Mouse (Mus musculus) lung, embryonic 16.5 days (tissue): ENCODE measurements around the gene Dicer1. TPM values are rescaled to one million over a fixed set of nuclear protein-coding genes. Genes with fewer than 3 reads are reported as not detected.
"Not testable (repeated sequence)": the region's sequence is repeated elsewhere in the genome, so short reads cannot be mapped to it uniquely, and the experiment has no call there.

Experiments used
- ATAC-seq: fragments of 200-750 bp; cut with Nextera tagmentation; 2 replicates; pipeline ENCODE4 v1.8.0; 2017; ENCODE audit warnings: low read depth, mild to moderate bottlenecking, moderate library complexity
- H3K27ac ChIP-seq: fragments of 300-500 bp; sonication (generic); 2 replicates; pipeline ENCODE4 v1.5.1; 2014; ENCODE audit warnings: mild to moderate bottlenecking, control low read depth, low read length
- H3K27me3 ChIP-seq: fragments of 300-500 bp; sonication (generic); 2 replicates; pipeline ENCODE4 v1.6.1; 2014; ENCODE audit warnings: low read depth, low read length, mixed read lengths; ENCODE audit not compliant: control insufficient read depth, insufficient read depth
- H3K36me3 ChIP-seq: fragments of 300-500 bp; sonication (generic); 2 replicates; pipeline ENCODE4 v1.6.1; 2014; ENCODE audit warnings: low read length; ENCODE audit not compliant: control insufficient read depth, insufficient read depth
- H3K4me1 ChIP-seq: fragments of 300-500 bp; sonication (generic); replicated peaks from 2 replicates; pipeline ENCODE4 v1.6.1; 2014; ENCODE audit warnings: low read length, mixed read lengths; ENCODE audit not compliant: control insufficient read depth, insufficient read depth
- H3K4me2 ChIP-seq: fragments of 300-500 bp; sonication (generic); 2 replicates; pipeline ENCODE4 v1.6.1; 2014; ENCODE audit warnings: low read depth, low read length, control low read depth
- H3K4me3 ChIP-seq: fragments of 300-500 bp; sonication (generic); 2 replicates; pipeline ENCODE4 v1.5.1; 2014; ENCODE audit warnings: mild to moderate bottlenecking, low read length, control low read depth
- H3K9ac ChIP-seq: fragments of 300-500 bp; sonication (generic); 2 replicates; pipeline ENCODE4 v1.6.1; 2014; ENCODE audit warnings: low read length, control low read depth
- H3K9me3 ChIP-seq: fragments of 300-500 bp; sonication (generic); 2 replicates; pipeline ENCODE4 v1.6.1; 2016; ENCODE audit warnings: low read length; ENCODE audit not compliant: control insufficient read depth
- WGBS: fragments of 180-500 bp; shearing (Covaris S2); extraction: QIAGEN DNeasy Blood & Tissue Kit; methylation state at CpG from one replicate; pipeline ENCODE4 v1.1.7; 2014; 5-methylcytosine and 5-hydroxymethylcytosine counted together
- polyA plus RNA-seq: library from polyadenylated mRNA; unstranded; fragments of >200 nt; fragmentation: Nextera tagmentation; extraction: Ambion mirVana; gene quantifications from 2 replicates; pipeline ENCODE4 v1.2.1, GENCODE M21; 2015

Dicer1 gene
- polyA plus RNA-seq, 1 experiment from 2014 or later: 15.3 TPM

DNA sequence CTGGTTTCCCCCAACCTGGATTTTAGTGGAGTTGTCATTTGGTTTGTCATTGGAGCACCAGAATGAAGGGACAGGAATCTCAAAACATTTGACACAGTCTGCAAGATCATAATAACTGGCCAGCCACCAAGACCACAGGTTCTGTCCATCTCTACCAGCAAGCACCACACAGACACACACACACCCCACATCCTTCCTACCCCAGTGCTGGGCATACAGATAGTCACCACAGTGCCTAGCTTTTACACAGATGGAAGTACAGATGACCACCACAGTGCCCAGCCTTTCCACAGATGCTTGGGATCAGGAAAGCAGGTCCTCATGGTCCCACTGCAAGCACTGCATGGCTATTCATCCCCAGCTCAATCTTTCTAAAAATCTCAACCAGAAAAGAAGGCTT is 18.6 kb downstream of the Dicer1 start:
- Histone ChIP-seq H3K9ac (no peak overlapping the region), H3K36me3 (peaks cover 34% of the 10 kb centered on the region), H3K4me1 (0 out of 2 replicates have a peak, but pooled peaks cover 2% of the 10 kb centered on the region), H3K27me3 (no peaks in the 10 kb centered on the region), H3K27ac (no peak overlapping the region), H3K9me3 (no peaks in the 10 kb centered on the region), H3K4me2 (no peak overlapping the region), H3K4me3 (no peak overlapping the region)
- no peak for ATAC-seq

DNA sequence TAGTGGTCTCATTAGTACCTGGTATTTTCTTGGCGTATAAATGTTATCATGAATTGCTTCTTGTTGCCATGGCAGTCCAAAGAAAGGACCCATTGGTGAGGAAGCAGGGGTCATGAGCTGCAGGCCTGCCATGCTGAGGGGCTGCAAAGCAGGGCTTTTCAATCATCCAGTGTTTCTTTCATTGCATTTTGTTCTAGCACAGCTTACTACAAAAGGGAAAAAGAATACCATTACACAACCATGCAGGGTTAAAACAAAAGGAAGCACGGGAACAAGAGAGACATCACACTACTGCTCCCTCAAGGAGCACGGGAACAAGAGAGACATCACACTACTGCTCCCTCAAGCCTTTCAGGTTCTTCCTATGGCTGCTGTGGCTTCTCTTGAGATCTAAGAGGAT is 20.0 kb downstream of the Dicer1 start:
- 75% methylated on average over 3 of the region's 3 CpGs for WGBS
- peaks cover 38% of the 10 kb centered on the region for H3K36me3 ChIP-seq

DNA sequence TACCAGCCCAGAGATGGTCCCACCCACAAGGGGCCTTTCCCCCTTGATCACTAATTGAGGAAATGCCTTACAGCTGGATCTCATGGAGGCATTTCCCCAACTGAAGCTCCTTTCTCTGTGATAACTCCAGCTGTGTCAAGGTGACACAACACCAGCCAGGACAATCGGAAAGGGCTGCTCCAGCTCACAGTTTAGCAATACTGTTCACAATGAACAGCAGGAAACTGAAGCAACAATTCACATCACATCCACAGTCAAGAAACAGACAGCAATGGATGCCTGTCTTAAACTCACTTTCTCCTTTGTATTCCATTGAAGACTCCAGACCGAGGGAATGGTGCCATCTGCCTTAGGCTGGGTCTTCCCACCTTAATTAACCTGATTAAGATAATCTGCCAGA is 25.3 kb downstream of the Dicer1 start:
- not testable (repeated sequence) for H3K4me3 ChIP-seq, H3K4me1 ChIP-seq, H3K9me3 ChIP-seq, H3K27ac ChIP-seq, ATAC-seq, H3K9ac ChIP-seq, H3K27me3 ChIP-seq, H3K4me2 ChIP-seq
- peaks cover 43% of the 10 kb centered on the region for H3K36me3 ChIP-seq
- WGBS: 82% methylated on average over 2 of the region's 2 CpGs

More for the DNA sequence above, 20.0 kb downstream of the Dicer1 start:
- Histone ChIP-seq H3K27me3 (no peaks in the 10 kb centered on the region), H3K9ac (no peak overlapping the region), H3K27ac (no peak overlapping the region), H3K4me3 (no peak overlapping the region), H3K4me2 (no peak overlapping the region), H3K4me1 (0 out of 2 replicates have a peak, but pooled peaks cover 2% of the 10 kb centered on the region), H3K9me3 (no peaks in the 10 kb centered on the region)
- no peak for ATAC-seq

DNA sequence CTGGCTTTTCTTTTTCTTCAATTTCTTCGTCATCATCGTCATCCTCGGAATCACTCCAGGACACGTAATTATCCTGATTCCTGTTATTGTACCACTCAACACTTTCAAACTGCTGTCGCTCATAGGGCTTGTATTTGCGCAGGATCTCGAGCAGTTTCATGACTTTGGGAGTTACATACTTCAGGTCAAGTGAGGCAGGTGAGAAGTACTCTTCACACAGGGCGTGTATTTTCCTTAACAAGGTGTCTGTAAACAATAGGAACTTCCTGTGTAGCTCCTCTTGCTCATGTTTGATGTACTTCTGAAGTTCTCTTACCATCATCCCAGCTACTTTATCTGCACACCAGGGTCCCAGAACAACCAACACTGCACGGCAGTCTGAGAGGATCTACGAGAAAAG is 29.7 kb downstream of the Dicer1 start:
- ATAC-seq: no peak
- WGBS: 65% methylated on average over 10 of the region's 10 CpGs
- H3K36me3 ChIP-seq: peaks cover 19% of the 10 kb centered on the region

DNA sequence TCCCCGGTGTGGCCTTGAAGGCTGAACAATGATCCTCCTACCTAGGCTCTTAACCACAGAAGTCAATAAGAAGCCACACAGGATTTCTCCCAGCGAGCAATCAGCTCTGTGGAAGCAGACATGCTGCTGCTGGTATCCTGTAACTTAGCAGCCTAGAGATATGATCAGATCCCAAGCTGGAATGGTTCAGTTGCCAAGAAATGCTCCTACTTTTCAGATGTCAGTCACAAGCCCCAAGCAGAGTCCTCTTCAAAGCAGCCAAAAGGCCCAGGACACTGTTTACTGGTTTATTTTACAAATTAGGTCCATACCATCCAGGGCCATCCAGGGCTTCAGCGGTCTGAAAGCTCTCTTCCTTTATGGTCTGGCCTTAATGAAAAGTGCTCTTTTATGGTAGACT is 30.7 kb downstream of the Dicer1 start:
- peaks cover 20% of the 10 kb centered on the region for H3K36me3 ChIP-seq
- H3K4me3 ChIP-seq: no peak overlapping the region
- 94% methylated on average over 3 of the region's 3 CpGs for WGBS
- no peak overlapping the region for H3K4me2 ChIP-seq
- H3K27ac ChIP-seq: no peak overlapping the region
- H3K4me1 ChIP-seq: no peaks in the 10 kb centered on the region
- H3K27me3 ChIP-seq: no peaks in the 10 kb centered on the region
- H3K9ac ChIP-seq: no peak overlapping the region
- no peak for ATAC-seq
- H3K9me3 ChIP-seq: no peaks in the 10 kb centered on the region

More for the DNA sequence above, 29.7 kb downstream of the Dicer1 start:
- H3K4me2 ChIP-seq: no peak overlapping the region
- H3K9ac ChIP-seq: no peak overlapping the region
- H3K9me3 ChIP-seq: no peaks in the 10 kb centered on the region
- H3K4me1 ChIP-seq: no peaks in the 10 kb centered on the region
- H3K27ac ChIP-seq: no peak overlapping the region
- H3K4me3 ChIP-seq: no peak overlapping the region
- no peaks in the 10 kb centered on the region for H3K27me3 ChIP-seq

DNA sequence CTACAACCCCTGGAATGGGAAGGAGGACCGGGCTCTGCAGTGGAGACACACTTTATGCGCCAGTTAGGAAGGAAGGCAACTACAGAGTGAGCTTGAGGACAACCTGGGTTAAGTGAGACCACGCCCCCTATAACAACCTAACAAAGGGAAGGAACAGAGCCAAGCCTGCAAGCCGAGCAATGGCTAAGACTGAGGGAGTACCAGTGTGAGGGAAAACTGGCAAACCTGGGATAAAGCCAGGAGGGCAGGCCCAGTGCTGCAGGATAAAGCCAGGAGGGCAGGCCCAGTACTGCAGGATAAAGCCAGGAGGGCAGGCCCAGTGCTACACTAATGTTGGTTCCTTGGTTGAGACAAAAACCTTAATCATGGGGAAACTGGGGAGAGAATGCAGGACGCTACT is 32.8 kb downstream of the Dicer1 start:
- Histone ChIP-seq H3K4me3 (no peak overlapping the region), H3K4me1 (no peaks in the 10 kb centered on the region), H3K36me3 (peaks cover 18% of the 10 kb centered on the region), H3K27ac (no peak overlapping the region), H3K4me2 (no peak overlapping the region), H3K27me3 (no peaks in the 10 kb centered on the region), H3K9ac (no peak overlapping the region), H3K9me3 (no peaks in the 10 kb centered on the region)
- no peak for ATAC-seq
- 70% methylated on average over 5 of the region's 5 CpGs for WGBS

DNA sequence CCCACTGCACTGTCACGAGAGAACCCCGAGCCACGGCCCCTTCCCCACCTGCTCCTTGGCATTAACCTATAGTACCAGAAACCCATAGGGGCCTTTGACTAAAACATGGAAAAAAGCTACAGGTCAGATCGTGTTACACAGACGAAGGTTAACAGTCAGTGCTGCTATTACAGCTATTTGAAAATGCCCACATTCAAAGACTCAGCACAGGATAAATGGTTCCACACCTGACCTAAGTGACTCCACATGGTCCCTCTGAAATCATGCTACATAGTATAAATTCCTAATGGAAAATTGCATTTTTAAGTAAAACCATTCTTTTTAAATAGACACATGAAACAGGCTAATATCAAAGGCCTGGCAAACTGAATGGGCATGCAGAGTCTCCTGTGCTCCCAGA is 35.3 kb downstream of the Dicer1 start:
- no peak for ATAC-seq
- 82% methylated on average over 5 of the region's 5 CpGs for WGBS
- H3K36me3 ChIP-seq: peaks cover 18% of the 10 kb centered on the region

DNA sequence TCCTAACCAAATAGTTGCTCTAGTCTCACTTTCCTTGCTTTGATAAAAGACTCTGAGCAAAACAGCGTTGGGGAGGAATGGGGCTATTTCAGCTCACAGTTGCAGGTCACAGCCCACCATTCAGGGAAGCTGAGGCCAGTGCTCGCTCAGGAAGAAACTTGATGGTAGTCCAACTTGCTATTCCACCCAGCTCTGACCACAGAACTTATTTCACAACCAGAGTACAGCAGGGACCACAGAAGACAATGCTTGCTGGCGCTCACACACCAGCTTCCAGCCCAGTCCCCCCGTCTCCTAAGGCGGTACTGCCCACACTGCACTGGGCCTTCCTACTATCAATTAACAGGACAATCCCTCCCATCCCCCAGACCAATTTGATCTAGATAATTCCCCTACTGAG is 36.3 kb downstream of the Dicer1 start:
- ATAC-seq: no peak
- Histone ChIP-seq H3K4me2 (no peak overlapping the region), H3K9me3 (no peaks in the 10 kb centered on the region), H3K36me3 (peaks cover 18% of the 10 kb centered on the region), H3K9ac (no peak overlapping the region), H3K4me1 (no peaks in the 10 kb centered on the region), H3K27me3 (no peaks in the 10 kb centered on the region), H3K4me3 (no peak overlapping the region), H3K27ac (no peak overlapping the region)
- WGBS: 93% methylated on average over 5 of the region's 5 CpGs

More for the DNA sequence above, 35.3 kb downstream of the Dicer1 start:
- H3K4me3 ChIP-seq: no peak overlapping the region
- no peaks in the 10 kb centered on the region for H3K27me3 ChIP-seq
- no peak overlapping the region for H3K9ac ChIP-seq
- H3K27ac ChIP-seq: no peak overlapping the region
- H3K4me1 ChIP-seq: no peaks in the 10 kb centered on the region
- H3K9me3 ChIP-seq: no peaks in the 10 kb centered on the region
- H3K4me2 ChIP-seq: no peak overlapping the region

DNA sequence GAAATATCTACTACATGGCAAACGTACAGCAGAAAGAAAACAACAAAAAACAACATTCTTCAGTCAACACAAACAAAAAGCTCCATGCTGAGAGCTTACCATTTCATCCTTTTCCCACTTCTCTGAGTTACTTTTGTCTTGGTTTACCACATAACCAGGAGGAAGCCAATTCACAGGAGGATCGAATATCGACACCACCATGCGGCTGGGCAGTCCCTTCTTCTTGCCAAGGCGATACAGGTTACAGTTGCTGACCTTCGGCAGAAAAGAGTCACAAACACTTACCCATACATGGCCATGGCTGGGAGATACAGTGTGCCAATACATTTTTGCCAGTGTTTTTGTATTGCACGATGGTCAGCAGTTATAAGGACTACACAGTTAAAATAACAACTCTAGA is 51.5 kb downstream of the Dicer1 start:
- Histone ChIP-seq H3K4me3 (no peak overlapping the region), H3K27me3 (no peaks in the 10 kb centered on the region), H3K36me3 (peaks cover 48% of the 10 kb centered on the region), H3K27ac (no peak overlapping the region), H3K4me2 (no peak overlapping the region), H3K9me3 (no peaks in the 10 kb centered on the region), H3K4me1 (no peaks in the 10 kb centered on the region), H3K9ac (no peak overlapping the region)
- no peak for ATAC-seq
- WGBS: 73% methylated on average over 7 of the region's 7 CpGs

DNA sequence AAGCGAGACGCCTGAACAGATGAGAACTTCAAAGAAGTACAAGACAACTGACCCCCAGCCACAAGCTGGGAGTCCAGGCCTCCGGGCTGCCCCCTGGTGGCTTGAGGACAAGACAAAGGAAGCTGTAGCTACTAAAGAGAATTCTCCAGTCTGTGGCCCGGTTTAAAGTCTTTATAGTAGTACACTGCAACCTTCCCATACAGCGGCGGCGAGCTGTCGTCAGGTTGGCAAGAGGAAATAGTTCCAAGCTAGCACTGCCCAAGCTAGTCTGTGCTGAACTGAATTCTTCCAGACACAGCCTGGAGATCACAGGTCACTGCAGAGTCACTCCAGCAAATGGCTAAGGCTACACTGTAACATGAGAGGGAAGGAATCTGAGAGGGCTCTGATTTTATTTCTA is 52.0 kb downstream of the Dicer1 start:
- Histone ChIP-seq H3K9ac (no peak overlapping the region), H3K27me3 (no peaks in the 10 kb centered on the region), H3K9me3 (no peaks in the 10 kb centered on the region), H3K4me1 (no peaks in the 10 kb centered on the region), H3K36me3 (peaks cover 48% of the 10 kb centered on the region), H3K4me3 (no peak overlapping the region), H3K4me2 (no peak overlapping the region), H3K27ac (no peak overlapping the region)
- ATAC-seq: peak; percentile 34; the same call in 1 of the 2 replicates
- WGBS: 53% methylated on average over 8 of the region's 8 CpGs
